Mouse (Mus musculus) ES-E14 (cell line): Measurements from ENCODE around the gene Rab11fip5. TPM values are rescaled to one million over a fixed set of nuclear protein-coding genes. Genes with fewer than 3 reads are reported as not detected.

Experiments
- DNase-seq: peaks from one replicate; pipeline ENCODE4 v3.0.0-alpha.2; 2013; ENCODE audit warnings: low read depth, low spot score
- H3K27ac ChIP-seq: 2 replicates; pipeline ENCODE4 v1.5.1; 2012; ENCODE audit warnings: low read depth, mild to moderate bottlenecking, low read length, moderate library complexity, mixed read lengths; ENCODE audit not compliant: poor library complexity, insufficient read depth, severe bottlenecking
- H3K36me3 ChIP-seq: 2 replicates; pipeline ENCODE4 v1.6.1; 2012; ENCODE audit warnings: mild to moderate bottlenecking, low read length, moderate library complexity, mixed read lengths; ENCODE audit not compliant: control insufficient read depth, poor library complexity, insufficient read depth, severe bottlenecking
- H3K4me1 ChIP-seq, 2 experiments: fragments of 150-350 bp in 1 of 2; sonication (generic) in 1 of 2; 2 replicates each; pipeline ENCODE4 v1.6.1; 2012; ENCODE audit warnings: low read length in 2 of 2, mild to moderate bottlenecking in 1 of 2, mixed read lengths in 1 of 2; ENCODE audit not compliant: control insufficient read depth in 2 of 2, insufficient read depth in 2 of 2, poor library complexity in 1 of 2
- H3K4me3 ChIP-seq, 2 experiments: fragments of 150-350 bp in 1 of 2; sonication (generic) in 1 of 2; 2 replicates each; pipeline ENCODE4 v1.5.1; 2012; ENCODE audit warnings: low read length in 2 of 2, low read depth in 1 of 2, mild to moderate bottlenecking in 1 of 2, mixed read lengths in 1 of 2; ENCODE audit not compliant: insufficient read depth in 1 of 2, poor library complexity in 1 of 2, severe bottlenecking in 1 of 2
- H3K9ac ChIP-seq: 2 replicates; pipeline ENCODE4 v1.6.1; 2012; ENCODE audit warnings: low read depth, mild to moderate bottlenecking, low read length, mixed read lengths; ENCODE audit not compliant: poor library complexity, insufficient read depth, severe bottlenecking
- H3K9me3 ChIP-seq: fragments of 150-350 bp; sonication (generic); 2 replicates; pipeline ENCODE4 v1.6.1; 2012; ENCODE audit warnings: low read depth, mild to moderate bottlenecking, low read length; ENCODE audit not compliant: control insufficient read depth, insufficient read depth
- CHD2 ChIP-seq: IDR thresholded peaks from 2 replicates; pipeline ENCODE4 v1.6.1; 2014; ENCODE audit warnings: mild to moderate bottlenecking, low read depth, low read length, inconsistent platforms
- HCFC1 ChIP-seq: IDR thresholded peaks from 2 replicates; pipeline ENCODE4 v1.6.1; 2012; ENCODE audit warnings: low read length, inconsistent platforms, borderline replicate concordance; ENCODE audit not compliant: insufficient read depth
- MAFK ChIP-seq: IDR thresholded peaks from 2 replicates; pipeline ENCODE4 v1.6.1; 2014; ENCODE audit warnings: mild to moderate bottlenecking, low read depth, low read length, inconsistent platforms; ENCODE audit not compliant: insufficient read depth
- ZC3H11A ChIP-seq: IDR thresholded peaks from 2 replicates; pipeline ENCODE4 v1.6.1; 2012; ENCODE audit warnings: low read depth, mild to moderate bottlenecking, inconsistent platforms, low read length, borderline replicate concordance
- ZNF384 ChIP-seq: IDR thresholded peaks from 2 replicates; pipeline ENCODE4 v1.6.1; 2012; ENCODE audit warnings: low read depth, low read length, inconsistent platforms
- in situ Hi-C, 2 experiments: fragments of 600-800 bp; cut with MboI; formaldehyde crosslinking; loops; one replicate each; pipeline ENCODE4 v1.15.1; 2025; ENCODE audit warnings: low sequenced_read_pairs in 2 of 2, inconsistent platforms in 1 of 2; ENCODE audit not compliant: unreplicated experiment in 2 of 2
- total RNA-seq: library from RNA; depleted of rRNA; stranded (reverse); fragments of 300-350 nt; gene quantifications from 2 replicates; pipeline ENCODE4 v1.2.3, GENCODE M21; 2012

The Rab11fip5 gene
- total RNA-seq, 1 experiment, result 13.4 TPM

DNA sequence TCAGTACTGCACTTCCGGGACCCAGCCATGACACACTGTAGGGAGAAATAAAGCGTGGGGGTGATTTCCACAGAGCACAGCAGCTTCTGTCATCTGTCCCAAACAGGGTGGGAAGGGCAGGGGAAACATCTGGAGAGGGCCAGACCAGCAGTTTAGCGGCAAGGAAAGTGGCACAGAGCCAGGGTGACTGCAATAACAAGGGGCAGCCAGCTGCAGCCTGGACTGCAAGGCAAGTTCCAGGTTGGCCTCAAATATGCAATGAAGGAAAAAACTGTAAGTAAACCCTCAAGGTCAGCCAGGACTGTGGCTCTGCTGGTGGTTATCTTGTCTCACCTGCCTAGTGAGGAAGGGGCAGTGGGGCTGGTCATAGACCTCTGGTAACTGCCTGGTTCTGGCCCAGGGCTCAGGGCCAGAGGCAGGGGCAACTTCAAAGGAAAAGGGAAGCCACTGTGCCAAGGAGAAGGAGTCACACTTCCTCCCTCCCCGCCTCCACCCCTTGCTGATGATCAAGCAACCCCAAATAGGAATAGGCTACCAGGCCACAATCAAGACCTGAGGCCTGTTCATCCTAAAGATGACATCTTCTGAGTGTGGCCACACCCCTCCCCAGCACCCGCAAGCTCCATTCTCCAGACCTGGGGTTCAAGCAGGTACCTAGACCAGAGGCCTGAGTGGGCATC lies 5.1 kb downstream of the Rab11fip5 start:
- H3K4me3 ChIP-seq, result no peak overlapping the region
- no peaks in the 10 kb centered on the region for H3K9me3 ChIP-seq
- H3K36me3 ChIP-seq, result no peaks in the 10 kb centered on the region
- DNase-seq, result no peak
- H3K27ac ChIP-seq, result no peak overlapping the region
- no peak for TF ChIP-seq CHD2
- in situ Hi-C loops, result no loop called here
- peaks cover 0 to 2% of the 10 kb centered on the region in 2 experiments; a peak in 1 of 4 replicates for H3K4me1 ChIP-seq
- no peak overlapping the region for H3K9ac ChIP-seq

DNA sequence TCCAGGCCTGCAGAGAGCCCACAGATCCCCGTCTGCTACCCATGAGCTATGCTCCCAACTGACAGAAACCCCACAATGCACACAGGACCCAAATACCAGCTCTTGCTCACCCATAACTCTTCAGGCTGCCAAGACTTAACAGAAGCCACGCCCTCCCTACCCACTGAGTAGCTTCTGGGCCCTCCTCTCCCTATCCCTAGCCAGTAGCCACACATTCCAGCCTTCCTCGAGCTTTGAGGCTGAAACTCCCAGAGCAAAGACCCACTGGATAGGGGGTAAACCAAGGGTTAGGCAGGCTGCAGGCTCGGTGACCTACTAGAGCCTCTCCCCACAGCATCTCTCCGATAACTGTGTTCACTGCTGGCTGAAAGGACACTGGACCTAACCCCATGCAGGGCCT lies 5.7 kb downstream of the Rab11fip5 start:
- Histone ChIP-seq H3K4me1 (peaks cover 0 to 2% of the 10 kb centered on the region in 2 experiments; a peak in 1 of 4 replicates), H3K4me3 (no peak overlapping the region), H3K27ac (no peak overlapping the region), H3K9me3 (no peaks in the 10 kb centered on the region), H3K36me3 (no peaks in the 10 kb centered on the region), H3K9ac (no peak overlapping the region)
- DNase-seq, result no peak
- TF ChIP-seq ZC3H11A, result no peak
- no peak for TF ChIP-seq CHD2
- TF ChIP-seq MAFK, result no peak
- TF ChIP-seq HCFC1, result no peak
- TF ChIP-seq ZNF384, result no peak
- in situ Hi-C loops, result no loop called here

DNA sequence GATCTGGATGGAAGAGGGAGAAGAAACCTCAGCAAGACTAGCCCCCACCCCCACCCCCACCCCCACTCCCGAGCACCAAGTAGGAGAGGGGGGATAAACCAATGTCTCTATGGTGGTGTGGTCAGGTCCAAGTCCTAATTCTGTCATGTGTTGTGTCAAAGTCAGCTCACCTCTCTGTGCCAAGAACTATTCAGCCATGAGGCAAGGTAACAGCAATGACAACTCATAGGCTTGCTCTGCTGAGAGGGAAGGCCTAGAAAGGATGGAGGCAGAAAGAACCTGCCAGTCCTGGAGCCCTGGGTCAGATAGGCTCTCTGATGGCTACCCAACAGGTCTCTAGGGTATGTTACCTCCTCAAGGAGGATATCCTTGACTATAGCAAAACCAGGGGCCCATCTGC lies 6.3 kb downstream of the Rab11fip5 start:
- Histone ChIP-seq H3K4me1 (peaks cover 0 to 2% of the 10 kb centered on the region in 2 experiments; a peak in 1 of 4 replicates), H3K9ac (no peak overlapping the region), H3K4me3 (no peak overlapping the region), H3K9me3 (no peaks in the 10 kb centered on the region), H3K27ac (no peak overlapping the region), H3K36me3 (no peaks in the 10 kb centered on the region)
- in situ Hi-C loops, result no loop called here
- TF ChIP-seq CHD2, result no peak
- TF ChIP-seq ZC3H11A, result no peak
- TF ChIP-seq MAFK, result no peak
- no peak for TF ChIP-seq ZNF384
- no peak for TF ChIP-seq HCFC1
- DNase-seq, result no peak

DNA sequence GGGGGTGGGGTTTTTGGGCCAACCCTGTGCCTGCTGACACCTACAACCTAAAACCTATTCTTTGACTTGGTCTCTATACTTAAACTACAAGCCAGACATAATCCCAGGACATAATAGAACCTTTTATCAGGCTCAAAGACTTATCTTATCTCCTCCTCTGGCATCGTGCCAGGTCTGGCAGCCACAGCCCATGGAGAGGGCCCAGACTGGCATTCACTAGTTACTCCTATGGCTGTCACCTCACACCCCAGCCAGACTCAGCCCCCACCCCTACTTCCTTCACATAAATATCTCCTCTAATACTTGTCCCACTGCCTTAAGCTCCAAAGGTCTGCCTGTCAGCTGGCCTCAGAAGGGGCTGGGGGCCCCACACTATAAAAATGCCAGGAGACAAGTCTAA lies 8.0 kb downstream of the Rab11fip5 start:
- DNase-seq, result no peak
- Histone ChIP-seq H3K9ac (no peak overlapping the region), H3K4me1 (no peaks in the 10 kb centered on the region)

DNA sequence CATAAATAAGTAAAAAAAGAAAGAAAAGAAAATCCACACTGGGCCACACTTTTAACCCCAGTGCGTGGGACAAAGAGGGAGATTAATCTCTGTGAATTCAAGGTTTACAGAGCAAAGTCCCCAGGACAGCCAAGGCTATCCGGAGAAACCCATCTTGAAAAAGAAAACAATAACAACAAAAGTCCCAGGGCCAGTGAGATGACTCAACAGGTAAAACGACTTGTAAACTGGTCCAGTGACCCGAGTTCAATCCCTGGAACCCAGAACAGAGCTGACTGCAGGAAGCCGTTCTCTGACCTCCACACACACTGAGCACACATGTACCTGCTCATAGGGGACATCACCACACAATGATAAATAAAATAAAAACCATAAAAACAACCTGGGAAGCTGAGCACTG lies 10.0 kb downstream of the Rab11fip5 start:
- H3K27ac ChIP-seq, result no peak overlapping the region
- H3K9me3 ChIP-seq, result no peaks in the 10 kb centered on the region
- no peak for DNase-seq
- H3K9ac ChIP-seq, result no peak overlapping the region
- no peak overlapping the region for H3K4me3 ChIP-seq
- TF ChIP-seq MAFK (no peak), ZC3H11A (no peak), ZNF384 (no peak), HCFC1 (no peak), CHD2 (no peak)
- in situ Hi-C loops, result no loop called here
- H3K36me3 ChIP-seq, result no peaks in the 10 kb centered on the region
- no peaks in the 10 kb centered on the region for H3K4me1 ChIP-seq

More for the DNA sequence above, 8.0 kb downstream of the Rab11fip5 start:
- in situ Hi-C loops, result no loop called here
- no peak for TF ChIP-seq MAFK
- no peak for TF ChIP-seq HCFC1
- TF ChIP-seq ZNF384, result no peak
- TF ChIP-seq CHD2, result no peak
- TF ChIP-seq ZC3H11A, result no peak
- no peaks in the 10 kb centered on the region for H3K36me3 ChIP-seq
- H3K27ac ChIP-seq, result no peak overlapping the region
- no peaks in the 10 kb centered on the region for H3K9me3 ChIP-seq
- no peak overlapping the region for H3K4me3 ChIP-seq
